Mouse (Mus musculus): ENCODE results near the gene Irf7. TPM values are rescaled to one million over a fixed set of nuclear protein-coding genes. Genes with fewer than 3 reads are reported as not detected.

The Irf7 gene
- total RNA-seq (2023) = 10 to 100 TPM; 36.2 to 42.0 TPM

GRCm38 (mm10) chr7:141265739-141266561, at the start of gene Irf7:
TSS of gene Irf7 (minus strand) at chr7:141266481.

DNA sequence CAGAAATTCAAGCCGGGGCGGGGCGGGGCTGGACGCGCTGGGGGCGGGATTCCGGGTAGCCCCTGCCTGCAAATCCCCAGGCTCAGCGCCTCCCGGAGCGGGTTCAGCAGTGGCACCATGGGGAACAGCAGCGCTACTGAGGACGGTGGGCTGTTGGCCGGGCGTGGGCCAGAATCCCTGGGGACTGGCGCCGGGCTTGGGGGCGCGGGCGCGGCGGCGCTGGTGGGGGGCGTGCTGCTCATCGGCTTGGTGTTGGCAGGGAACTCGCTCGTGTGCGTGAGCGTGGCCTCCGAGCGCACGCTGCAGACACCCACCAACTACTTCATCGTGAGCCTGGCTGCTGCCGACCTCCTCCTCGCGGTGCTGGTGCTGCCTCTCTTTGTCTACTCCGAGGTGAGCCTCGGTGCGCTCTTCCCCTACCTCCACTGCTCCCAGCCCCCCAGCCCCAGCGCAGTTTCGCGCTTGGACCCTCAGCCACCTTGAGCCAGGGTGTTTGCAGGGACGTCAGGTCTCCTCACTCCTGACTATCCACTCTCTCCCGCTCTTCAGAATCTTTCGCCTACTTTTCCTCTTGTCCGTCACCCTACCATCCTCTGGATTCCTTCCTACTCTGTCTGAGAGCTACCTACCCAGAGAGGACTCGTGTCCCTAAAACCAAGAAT, 25.8 kb upstream of the Irf7 start, which contains the start of gene Drd4:
TSS of gene Drd4 (plus strand) at position 86 of the 662 bp plus-strand sequence.

GRCm38 (mm10) chr7:141278766-141279590, 12.7 kb upstream of the Irf7 start, which contains the start of gene Sct:
TSS of gene Sct (minus strand) at chr7:141279133.

DNA sequence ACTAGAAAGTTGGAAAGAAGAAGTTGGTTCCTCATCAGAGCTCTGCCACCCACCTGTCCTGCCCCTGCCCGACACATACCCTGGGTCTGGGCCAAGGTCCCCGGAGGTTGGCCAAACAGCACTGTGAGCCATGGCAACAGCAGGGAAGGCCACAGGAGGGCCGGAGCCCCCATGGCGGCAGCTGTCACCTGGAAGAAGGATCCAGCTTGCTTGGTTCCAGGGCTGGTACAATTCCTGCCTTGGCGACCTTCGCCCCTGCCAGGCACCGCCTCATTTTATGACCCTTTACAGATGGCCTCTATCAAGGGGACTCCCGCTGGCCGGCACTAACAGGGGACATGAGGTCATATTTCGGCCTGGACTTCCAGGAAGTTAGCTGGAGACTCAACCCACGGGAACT, 10.3 kb upstream of the Irf7 start, which contains the start of gene Cdhr5:
TSS of gene Cdhr5 (minus strand) at position 241 of the 400 bp plus-strand sequence.

GRCm38 (mm10) chr7:141228279-141229067, 37.8 kb downstream of the Irf7 start, which contains the start of gene Phrf1:
TSS of gene Phrf1 (plus strand) at chr7:141228784.

DNA sequence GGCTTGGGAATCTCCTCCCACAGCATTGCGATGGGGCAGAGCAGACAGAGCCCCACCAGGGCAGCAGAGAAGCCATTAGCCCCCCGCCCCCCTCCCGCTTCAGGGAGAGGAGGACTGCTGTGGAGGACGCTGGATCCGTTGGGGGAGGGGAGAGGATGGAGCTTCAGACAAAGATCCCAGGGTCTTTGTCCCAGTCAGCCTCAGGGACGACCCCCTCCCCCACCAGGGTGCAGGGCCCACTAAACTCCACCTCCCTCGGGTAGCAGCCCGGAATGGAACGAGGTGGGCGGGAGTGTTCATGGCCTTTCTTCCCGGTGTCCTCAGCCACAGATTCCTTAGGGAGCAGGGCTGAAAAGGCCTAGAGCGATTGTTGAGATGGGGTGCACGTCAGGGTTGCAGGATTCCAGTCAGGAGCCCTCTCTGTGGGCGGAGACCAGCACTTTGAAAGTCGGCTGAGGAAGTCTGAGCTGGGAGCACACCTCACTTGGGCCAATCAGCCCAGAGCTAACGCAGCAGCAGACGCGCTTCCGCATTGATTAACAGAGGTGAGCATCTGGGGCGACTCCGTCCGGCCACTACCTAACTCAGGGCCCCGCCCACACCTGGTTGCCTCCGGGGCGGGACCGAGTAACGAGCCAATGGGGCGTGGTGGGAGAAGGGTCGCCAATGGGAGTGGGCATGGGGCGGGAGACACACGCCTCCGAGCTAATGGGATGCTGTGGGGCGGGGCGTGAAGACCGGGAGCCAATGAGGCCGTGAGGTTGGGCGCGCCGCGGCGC, 51.0 kb downstream of the Irf7 start, which contains the start of gene Rassf7:
TSS of gene Rassf7 (plus strand) at position 760 of the 779 bp plus-strand sequence.

GRCm38 (mm10) chr7:141213605-141214235, 52.6 kb downstream of the Irf7 start, which contains the start of gene Lmntd2:
TSS of gene Lmntd2 (minus strand) at chr7:141214080.

Other genes with a start within 250 kb of the Irf7 start
- 1,000 to 10,000 TPM in 1 of 2 experiments, 100 to 1,000 TPM in 1; 867 to 1,003 TPM for gene Ifitm6, start 248.6 kb downstream of the Irf7 start, total RNA-seq (2023)
- gene Gm17387, start 237.3 kb downstream of the Irf7 start, total RNA-seq (2023) = not detected
- gene B4galnt4, start 205.4 kb downstream of the Irf7 start, total RNA-seq (2023) = 1 to 10 TPM in 1 of 2 experiments, under 1 TPM in 1; 0.73 to 1.3 TPM
- 1 to 10 TPM; 3.7 to 4.0 TPM for gene Pkp3, start 188.3 kb downstream of the Irf7 start, total RNA-seq (2023)
- 1 to 10 TPM; 5.3 to 6.2 TPM for gene Sigirr, start 165.9 kb downstream of the Irf7 start, total RNA-seq (2023)
- not detected for gene Ano9, start 148.7 kb downstream of the Irf7 start, total RNA-seq (2023)
- 10 to 100 TPM; 20.7 to 23.3 TPM for gene Ptdss2, start 144.1 kb downstream of the Irf7 start, total RNA-seq (2023)
- 10 to 100 TPM; 83.3 to 88.8 TPM for gene Rnh1, start 93.6 kb downstream of the Irf7 start, total RNA-seq (2023)
- 10 to 100 TPM; 25.7 to 32.3 TPM for gene Hras, start 72.5 kb downstream of the Irf7 start, total RNA-seq (2023)
- gene Lrrc56, start 72.3 kb downstream of the Irf7 start, total RNA-seq (2023) = 1 to 10 TPM; 3.9 to 6.0 TPM
- gene Lmntd2, start 52.4 kb downstream of the Irf7 start, total RNA-seq (2023) = not detected
- gene Rassf7, start 50.6 kb downstream of the Irf7 start, total RNA-seq (2023) = 1 to 10 TPM; 4.7 to 7.6 TPM
- gene Phrf1, start 37.7 kb downstream of the Irf7 start, total RNA-seq (2023) = 10 to 100 TPM; 70.9 to 73.3 TPM
- not detected for gene Cdhr5, start 10.3 kb upstream of the Irf7 start, total RNA-seq (2023)
- gene Sct, start 12.7 kb upstream of the Irf7 start, total RNA-seq (2023) = not detected
- not detected for gene Drd4, start 25.5 kb upstream of the Irf7 start, total RNA-seq (2023)
- gene Deaf1, start 61.2 kb upstream of the Irf7 start, total RNA-seq (2023) = 10 to 100 TPM; 24.3 to 35.7 TPM
- 10 to 100 TPM in 1 of 2 experiments, 1 to 10 TPM in 1; 8.5 to 11.1 TPM for gene Tmem80, start 61.3 kb upstream of the Irf7 start, total RNA-seq (2023)
- under 1 TPM; 0.26 to 0.60 TPM for gene Eps8l2, start 72.4 kb upstream of the Irf7 start, total RNA-seq (2023)
- 100 to 1,000 TPM; 644 to 676 TPM for gene Taldo1, start 125.7 kb upstream of the Irf7 start, total RNA-seq (2023)
- 10 to 100 TPM; 20.7 to 21.1 TPM for gene Gatd1, start 147.7 kb upstream of the Irf7 start, total RNA-seq (2023)
- gene Cend1, start 163.0 kb upstream of the Irf7 start, total RNA-seq (2023) = not detected
- gene Slc25a22, start 171.4 kb upstream of the Irf7 start, total RNA-seq (2023) = 10 to 100 TPM; 13.1 to 17.9 TPM
- 10 to 100 TPM; 14.4 to 16.1 TPM for gene Pidd1, start 177.5 kb upstream of the Irf7 start, total RNA-seq (2023)
- gene Rplp2, start 180.9 kb upstream of the Irf7 start, total RNA-seq (2023) = 100 to 1,000 TPM; 767 to 918 TPM
- 10 to 100 TPM; 73.0 to 87.7 TPM for gene Pnpla2, start 188.7 kb upstream of the Irf7 start, total RNA-seq (2023)
- 1 to 10 TPM; 3.7 to 8.1 TPM for gene Cracr2b, start 194.6 kb upstream of the Irf7 start, total RNA-seq (2023)
- gene Cd151, start 200.9 kb upstream of the Irf7 start, total RNA-seq (2023) = 10 to 100 TPM; 11.9 to 15.1 TPM
- gene Polr2l, start 208.7 kb upstream of the Irf7 start, total RNA-seq (2023) = 10 to 100 TPM; 12.5 to 14.0 TPM
- gene Tspan4, start 208.8 kb upstream of the Irf7 start, total RNA-seq (2023) = 1 to 10 TPM; 3.2 TPM

Data from neutrophil, adult 83 days (primary cell).